Mouse (Mus musculus): ENCODE data around the gene Dcaf5. TPM values are rescaled to one million over a fixed set of nuclear protein-coding genes. Genes with fewer than 3 reads are reported as not detected.

Gene Dcaf5
- polyA plus RNA-seq, 1 experiment from 2014 or later, result 17.4 TPM

GRCm38 (mm10) chr12:80291895-80292435 lies 144.4 kb downstream of the Dcaf5 start:
- Histone ChIP-seq H3K9ac (no peak overlapping the region), H3K9me3 (no peaks in the 10 kb centered on the region), H3K4me2 (replicated peaks) (no peak overlapping the region), H3K4me1 (0 out of 2 replicates have a peak, but pooled peaks cover 4% of the 10 kb centered on the region), H3K36me3 (no peaks in the 10 kb centered on the region), H3K27me3 (no peaks in the 10 kb centered on the region), H3K4me3 (no peak overlapping the region), H3K27ac (no peak overlapping the region)
- 61% methylated on average over 3 of the region's 3 CpGs for WGBS
- no peak for ATAC-seq (ENCODE audit: low FRiP score, low read depth)

DNA sequence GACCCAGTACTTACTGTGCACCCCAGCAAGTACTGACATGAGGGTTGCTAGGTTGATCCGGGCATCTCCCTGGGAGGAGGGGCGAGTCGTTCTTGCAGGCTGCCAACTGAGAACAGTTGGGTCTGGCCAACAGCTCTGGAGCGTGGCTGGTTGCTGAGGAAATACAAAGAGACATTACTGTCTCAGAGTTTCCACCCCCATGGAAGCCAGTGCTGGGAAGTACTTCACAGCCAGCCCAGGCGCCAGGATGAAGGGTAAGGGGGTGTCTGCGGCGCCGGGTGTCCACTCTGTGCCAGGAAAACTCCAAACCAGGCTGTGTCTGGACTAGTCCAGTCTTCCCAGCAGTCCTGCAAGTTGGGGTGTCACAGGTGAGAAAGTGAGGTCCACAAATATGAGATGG lies 145.4 kb downstream of the Dcaf5 start:
- H3K27ac ChIP-seq, result no peak overlapping the region
- WGBS, result 86% methylated on average over 8 of the region's 8 CpGs
- no peaks in the 10 kb centered on the region for H3K36me3 ChIP-seq
- H3K4me2 ChIP-seq (replicated peaks), result no peak overlapping the region
- H3K27me3 ChIP-seq, result no peaks in the 10 kb centered on the region
- H3K9ac ChIP-seq, result no peak overlapping the region
- 0 out of 2 replicates have a peak, but pooled peaks cover 4% of the 10 kb centered on the region for H3K4me1 ChIP-seq
- no peaks in the 10 kb centered on the region for H3K9me3 ChIP-seq
- ATAC-seq (ENCODE audit: low FRiP score, low read depth), result no peak
- H3K4me3 ChIP-seq, result no peak overlapping the region

DNA sequence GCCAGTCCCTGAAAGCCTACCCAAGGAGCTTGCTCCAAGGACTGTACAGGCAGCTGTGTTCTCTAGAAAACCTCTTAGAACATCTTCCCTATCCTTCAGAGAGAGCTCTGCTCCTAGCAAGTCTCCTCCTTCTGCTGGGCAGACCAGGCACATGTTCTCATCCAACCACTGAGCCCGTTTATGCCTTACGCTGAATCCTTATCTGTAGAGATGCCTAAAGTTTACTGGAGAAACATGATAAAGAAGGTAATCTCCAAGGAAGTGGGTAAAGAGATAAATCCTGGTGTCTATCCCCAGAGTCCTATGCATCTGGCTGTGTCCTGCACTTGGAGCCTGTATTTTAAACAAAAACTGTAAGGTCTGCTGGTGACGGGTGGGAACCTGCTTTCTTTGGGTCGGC lies 145.9 kb downstream of the Dcaf5 start:
- H3K36me3 ChIP-seq, result no peaks in the 10 kb centered on the region
- H3K4me1 ChIP-seq, result 0 out of 2 replicates have a peak, but pooled peaks cover 4% of the 10 kb centered on the region
- no peak overlapping the region for H3K4me2 ChIP-seq (replicated peaks)
- WGBS, result 86% methylated on average over 4 of the region's 4 CpGs
- H3K9me3 ChIP-seq, result no peaks in the 10 kb centered on the region
- H3K9ac ChIP-seq, result no peak overlapping the region
- no peak overlapping the region for H3K4me3 ChIP-seq
- ATAC-seq (ENCODE audit: low FRiP score, low read depth), result no peak
- H3K27ac ChIP-seq, result no peak overlapping the region
- no peaks in the 10 kb centered on the region for H3K27me3 ChIP-seq

DNA sequence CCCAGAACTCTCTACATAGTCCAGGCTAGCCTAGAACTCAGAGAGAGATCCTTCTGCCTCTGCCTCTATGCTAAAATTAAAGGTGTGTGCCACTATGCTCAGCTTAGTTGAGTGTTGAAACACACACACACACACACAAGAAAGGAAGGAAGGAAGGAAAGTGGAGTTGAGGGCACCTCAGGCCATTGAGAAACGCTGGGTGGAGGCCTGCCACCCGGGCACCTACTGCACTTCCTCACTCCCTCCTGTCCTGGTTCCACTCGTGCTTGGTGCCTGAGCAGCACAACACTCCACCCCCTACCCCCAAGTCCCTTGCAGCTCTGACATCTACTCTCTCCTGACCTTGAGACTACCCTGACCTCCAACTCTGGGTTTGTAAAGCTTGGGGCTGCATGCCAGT lies 146.7 kb downstream of the Dcaf5 start:
- Histone ChIP-seq H3K4me3 (no peak overlapping the region), H3K36me3 (no peaks in the 10 kb centered on the region), H3K27me3 (no peaks in the 10 kb centered on the region), H3K9me3 (no peaks in the 10 kb centered on the region), H3K4me1 (0 out of 2 replicates have a peak, but pooled peaks cover 4% of the 10 kb centered on the region), H3K27ac (no peak overlapping the region), H3K4me2 (replicated peaks) (no peak overlapping the region), H3K9ac (no peak overlapping the region)
- WGBS, result 75% methylated on average over 3 of the region's 3 CpGs
- no peak for ATAC-seq (ENCODE audit: low FRiP score, low read depth)

- Histone ChIP-seq H3K27me3 (no peaks in the 10 kb centered on the region), H3K4me2 (replicated peaks) (no peak overlapping the region), H3K36me3 (no peaks in the 10 kb centered on the region), H3K4me1 (peaks cover 5% of the 10 kb centered on the region), H3K9ac (no peak overlapping the region), H3K27ac (no peak overlapping the region), H3K4me3 (no peak overlapping the region), H3K9me3 (no peaks in the 10 kb centered on the region)
- no peak for ATAC-seq (ENCODE audit: low FRiP score, low read depth)
- WGBS, result 64% methylated on average over 5 of the region's 5 CpGs
These were observed 150.5 kb downstream of the Dcaf5 start for GRCm38 (mm10) chr12:80285890-80286289.

Small RNA genes lying within 50 kb of the gene (microRNA-seq; reads per million reads assigned to microRNA genes)
- 24.5 reads per million, percentile 37 among the genes with 10 or more reads in this experiment for gene Mir1843a

Other genes with a start within 250 kb of the Dcaf5 start
- gene Actn1, start 176.2 kb downstream of the Dcaf5 start, polyA plus RNA-seq (2015; fragmentation: Nextera tagmentation; extraction: Ambion mirVana), result 31.7 and 35.2 TPM in 2 replicates
- gene Exd2, start 26.5 kb upstream of the Dcaf5 start, polyA plus RNA-seq (2015; fragmentation: Nextera tagmentation; extraction: Ambion mirVana), result 28.6 and 30.5 TPM in 2 replicates
- gene Galnt16, start 81.7 kb upstream of the Dcaf5 start, polyA plus RNA-seq (2015; fragmentation: Nextera tagmentation; extraction: Ambion mirVana), result 16.2 and 17.1 TPM in 2 replicates
- 21.8 and 26.5 TPM in 2 replicates for gene Slc39a9, start 207.3 kb upstream of the Dcaf5 start, polyA plus RNA-seq (2015; fragmentation: Nextera tagmentation; extraction: Ambion mirVana)
- 334 and 368 TPM in 2 replicates for gene Erh, start 207.7 kb upstream of the Dcaf5 start, polyA plus RNA-seq (2015; fragmentation: Nextera tagmentation; extraction: Ambion mirVana)